Mouse (Mus musculus) embryonic fibroblast, embryonic 13.5 days (primary cell): ENCODE data around the gene Atp6v0e.

Experiments
- CTCF ChIP-seq: IDR thresholded peaks from 2 replicates; pipeline ENCODE4 v1.5.1; 2011; ENCODE audit warnings: mild to moderate bottlenecking, control low read depth, low read length, moderate library complexity, borderline replicate concordance; ENCODE audit not compliant: insufficient read depth
- POLR2A ChIP-seq: IDR thresholded peaks from 2 replicates; pipeline ENCODE4 v1.6.1; 2011; ENCODE audit warnings: low read depth, mild to moderate bottlenecking, control low read depth, low read length, moderate library complexity

- no peak for TF ChIP-seq CTCF
- no peak for TF ChIP-seq POLR2A
These were observed 48.7 kb upstream of the Atp6v0e start for GRCm38 (mm10) chr17:26614286-26614685.
